Mouse (Mus musculus): ENCODE measurements around the gene Gmeb2. TPM values are rescaled to one million over a fixed set of nuclear protein-coding genes. Genes with fewer than 3 reads are reported as not detected.

The Gmeb2 gene
- polyA plus RNA-seq, 1 experiment: 1.5 TPM

DNA sequence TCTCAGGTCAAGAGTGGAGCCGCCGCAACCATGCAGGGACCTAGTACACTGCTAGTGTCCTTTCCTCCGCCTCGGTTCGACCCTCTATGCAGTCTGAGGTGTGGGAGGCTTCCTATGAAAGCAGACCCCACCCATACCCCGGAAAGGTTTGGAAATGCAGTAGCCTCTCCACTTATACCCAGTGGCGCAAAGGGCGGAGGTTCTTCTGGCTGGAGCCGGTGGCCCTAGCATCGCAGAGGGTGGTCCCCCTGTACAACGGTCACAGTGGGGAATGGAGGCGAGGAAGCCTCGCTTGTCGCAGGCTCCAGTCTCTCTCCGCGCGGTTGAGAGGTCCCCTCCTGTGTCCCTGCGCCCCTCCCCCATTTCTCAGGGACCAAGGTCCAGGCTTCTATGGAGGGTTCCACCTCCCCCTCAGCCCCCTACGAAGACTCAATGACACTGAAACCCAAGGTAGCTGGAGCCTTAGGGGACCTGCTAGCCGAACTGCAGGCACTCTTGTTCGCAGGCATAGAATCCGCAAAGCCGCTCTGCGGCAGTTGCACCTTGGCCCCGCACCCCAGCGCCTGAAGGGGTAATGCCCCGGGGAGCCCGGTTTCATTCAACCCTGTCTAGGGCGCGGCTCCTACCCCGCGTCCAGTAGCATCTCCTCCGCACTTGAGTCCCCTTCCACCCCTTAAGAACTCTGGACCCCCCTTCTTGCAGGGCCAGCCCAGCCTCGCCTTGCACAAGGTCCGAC, 25.7 kb upstream of the Gmeb2 start:
- peaks cover 10% of the 10 kb centered on the region; the same call in 1 of the 2 replicates for H3K9me3 ChIP-seq (ENCODE audit: control insufficient read depth, low read length)
- TF ChIP-seq GATA1 (IDR thresholded peaks at IDR 0.05; ENCODE audit: low read length): no peak
- H3K4me3 ChIP-seq (replicated peaks): no peak overlapping the region
- H3K36me3 ChIP-seq (ENCODE audit: control insufficient read depth): no peaks in the 10 kb centered on the region
- no peaks in the 10 kb centered on the region for H3K4me1 ChIP-seq (ENCODE audit: control insufficient read depth)
- H3K27me3 ChIP-seq (ENCODE audit: control insufficient read depth): peaks cover 87% of the 10 kb centered on the region

DNA sequence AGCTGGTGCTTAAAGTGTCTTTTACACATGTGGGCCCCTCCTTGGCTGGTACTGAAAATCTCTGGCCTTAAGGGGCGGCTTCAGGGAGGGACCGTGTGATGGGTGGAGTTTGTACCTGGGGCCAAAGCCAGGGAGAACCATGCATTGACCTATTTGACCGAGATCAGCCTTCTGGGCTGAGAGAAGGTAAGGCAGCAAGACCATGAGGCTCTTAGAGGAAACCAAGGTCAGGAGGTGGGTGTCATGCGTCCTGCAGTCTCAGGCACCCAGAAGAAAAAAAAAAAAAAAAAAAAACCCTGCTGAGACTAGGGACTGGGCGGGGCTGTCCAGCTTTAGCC, 25.1 kb upstream of the Gmeb2 start:
- no peaks in the 10 kb centered on the region for H3K36me3 ChIP-seq (ENCODE audit: control insufficient read depth)
- peaks cover 87% of the 10 kb centered on the region for H3K27me3 ChIP-seq (ENCODE audit: control insufficient read depth)
- no peak overlapping the region for H3K4me3 ChIP-seq (replicated peaks)
- H3K4me1 ChIP-seq (ENCODE audit: control insufficient read depth): no peaks in the 10 kb centered on the region
- TF ChIP-seq GATA1 (IDR thresholded peaks at IDR 0.05; ENCODE audit: low read length) (no peak), TAL1 (IDR thresholded peaks at IDR 0.05; ENCODE audit: low read length) (no peak)
- H3K9me3 ChIP-seq (ENCODE audit: control insufficient read depth, low read length): peaks cover 10% of the 10 kb centered on the region; the same call in 1 of the 2 replicates

DNA sequence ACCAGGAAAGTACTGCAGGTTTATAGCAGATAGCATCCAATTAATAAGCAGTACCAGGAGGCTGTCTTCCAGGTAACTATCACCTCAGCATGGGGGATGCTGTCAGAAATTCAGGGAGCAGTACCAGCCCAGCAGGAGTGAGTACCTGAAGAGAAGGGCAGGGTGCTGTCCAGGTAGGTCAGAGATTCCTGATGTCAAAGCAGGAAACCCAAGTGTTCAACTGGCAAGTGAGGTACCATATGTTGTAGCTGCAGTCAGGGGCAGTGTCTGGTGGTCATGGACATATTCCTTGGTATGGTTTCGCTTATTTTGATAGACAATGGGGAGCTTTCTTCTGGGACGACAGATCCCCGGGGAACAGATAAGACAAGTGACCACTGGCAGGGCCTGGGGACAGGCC, 24.6 kb upstream of the Gmeb2 start:
- Histone ChIP-seq H3K9me3 (ENCODE audit: control insufficient read depth, low read length) (peaks cover 10% of the 10 kb centered on the region; the same call in 1 of the 2 replicates), H3K4me1 (ENCODE audit: control insufficient read depth) (no peaks in the 10 kb centered on the region), H3K27me3 (ENCODE audit: control insufficient read depth) (peaks cover 89% of the 10 kb centered on the region), H3K36me3 (ENCODE audit: control insufficient read depth) (no peaks in the 10 kb centered on the region), H3K4me3 (replicated peaks) (no peak overlapping the region)
- no peak for TF ChIP-seq GATA1 (IDR thresholded peaks at IDR 0.05; ENCODE audit: low read length)
- TF ChIP-seq TAL1 (IDR thresholded peaks at IDR 0.05; ENCODE audit: low read length): no peak

DNA sequence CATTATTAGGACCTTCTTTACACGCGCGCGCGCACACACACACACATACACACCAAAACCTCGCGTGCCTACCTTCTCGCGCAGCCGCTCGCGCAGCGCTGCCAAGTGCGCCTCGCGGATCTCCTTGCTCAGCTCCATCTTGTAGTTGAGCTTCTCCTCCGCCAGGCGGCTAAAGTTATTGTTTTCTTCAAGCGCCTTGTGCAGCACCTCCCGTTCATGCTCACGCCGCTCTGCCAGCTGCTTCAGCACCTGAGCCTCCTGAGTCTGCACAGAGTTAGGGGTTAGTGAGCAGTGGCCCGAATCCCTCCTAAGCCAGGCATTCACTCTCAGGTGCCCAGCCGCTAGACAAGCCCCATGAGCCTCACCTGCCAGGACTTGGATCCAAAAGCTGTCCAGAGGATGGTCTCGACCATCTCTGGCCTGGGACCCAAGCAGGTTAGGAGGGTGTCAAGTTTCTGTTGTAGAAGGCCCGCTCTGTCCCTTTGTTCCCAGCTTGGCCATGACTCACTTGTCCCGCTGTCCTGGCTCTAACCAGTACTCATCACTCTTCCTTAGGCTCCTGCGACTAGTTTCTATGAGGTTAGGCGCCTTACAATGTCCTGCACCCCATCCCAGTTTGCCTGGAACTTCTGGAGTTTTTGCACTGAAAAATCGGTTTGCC, 19.4 kb upstream of the Gmeb2 start:
- Histone ChIP-seq H3K27me3 (ENCODE audit: control insufficient read depth) (peaks cover 56% of the 10 kb centered on the region), H3K4me3 (replicated peaks) (no peak overlapping the region), H3K36me3 (ENCODE audit: control insufficient read depth) (peaks cover 2% of the 10 kb centered on the region), H3K4me1 (ENCODE audit: control insufficient read depth) (no peaks in the 10 kb centered on the region), H3K9me3 (ENCODE audit: control insufficient read depth, low read length) (no peaks in the 10 kb centered on the region)
- no peak for TF ChIP-seq TAL1 (IDR thresholded peaks at IDR 0.05; ENCODE audit: low read length)
- no peak for TF ChIP-seq GATA1 (IDR thresholded peaks at IDR 0.05; ENCODE audit: low read length)

DNA sequence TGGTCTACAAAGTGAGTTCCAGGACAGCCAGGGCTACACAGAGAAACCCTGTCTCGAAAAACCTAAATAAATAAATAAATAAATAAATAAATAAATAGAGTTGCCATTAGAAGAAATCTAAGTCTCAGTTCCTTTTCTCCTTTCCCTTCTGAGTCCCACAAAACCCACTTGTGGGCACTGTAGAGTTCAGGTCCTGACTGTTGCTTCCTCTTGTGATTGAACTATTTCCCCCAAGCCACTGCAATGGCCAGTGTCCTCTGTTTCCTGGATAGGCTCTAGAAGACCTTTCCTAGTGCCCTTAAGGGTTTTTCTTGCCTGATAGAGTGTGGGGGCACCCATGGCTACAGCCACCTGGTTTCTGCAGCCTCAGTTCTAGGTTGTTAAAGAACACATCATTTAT, 17.1 kb upstream of the Gmeb2 start:
- H3K36me3 ChIP-seq (ENCODE audit: control insufficient read depth): peaks cover 22% of the 10 kb centered on the region
- 0 out of 2 replicates have a peak, but pooled peaks cover 2% of the 10 kb centered on the region for H3K9me3 ChIP-seq (ENCODE audit: control insufficient read depth, low read length)

DNA sequence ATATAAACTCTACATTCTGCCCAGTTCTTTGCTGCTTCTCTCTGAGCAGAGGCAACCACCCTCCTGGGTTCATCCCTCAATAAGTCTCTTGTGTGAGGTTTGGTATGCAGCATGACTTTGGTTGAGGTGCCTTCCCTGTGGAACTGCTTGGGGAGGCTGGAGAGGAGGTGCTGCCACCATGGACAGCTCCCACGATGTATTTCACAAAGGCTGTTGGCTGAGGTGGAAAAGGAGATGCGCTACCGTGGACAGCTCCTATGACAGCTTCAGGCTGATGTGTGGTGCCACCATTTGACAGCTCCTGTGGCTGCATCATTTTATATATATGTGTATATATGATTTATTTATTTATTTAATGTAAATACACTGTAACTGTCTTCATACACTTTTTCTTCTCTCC, 14.2 kb upstream of the Gmeb2 start:
- no peaks in the 10 kb centered on the region for H3K4me1 ChIP-seq (ENCODE audit: control insufficient read depth)
- peaks cover 15% of the 10 kb centered on the region for H3K27me3 ChIP-seq (ENCODE audit: control insufficient read depth)
- H3K36me3 ChIP-seq (ENCODE audit: control insufficient read depth): peaks cover 23% of the 10 kb centered on the region
- 0 out of 2 replicates have a peak, but pooled peaks cover 2% of the 10 kb centered on the region for H3K9me3 ChIP-seq (ENCODE audit: control insufficient read depth, low read length)
- TF ChIP-seq GATA1 (IDR thresholded peaks at IDR 0.05; ENCODE audit: low read length) (no peak), TAL1 (IDR thresholded peaks at IDR 0.05; ENCODE audit: low read length) (no peak)
- no peak overlapping the region for H3K4me3 ChIP-seq (replicated peaks)

More for the DNA sequence above, 17.1 kb upstream of the Gmeb2 start:
- TF ChIP-seq GATA1 (IDR thresholded peaks at IDR 0.05; ENCODE audit: low read length) (no peak), TAL1 (IDR thresholded peaks at IDR 0.05; ENCODE audit: low read length) (no peak)
- Histone ChIP-seq H3K4me1 (ENCODE audit: control insufficient read depth) (no peaks in the 10 kb centered on the region), H3K27me3 (ENCODE audit: control insufficient read depth) (peaks cover 37% of the 10 kb centered on the region), H3K4me3 (replicated peaks) (no peak overlapping the region)

DNA sequence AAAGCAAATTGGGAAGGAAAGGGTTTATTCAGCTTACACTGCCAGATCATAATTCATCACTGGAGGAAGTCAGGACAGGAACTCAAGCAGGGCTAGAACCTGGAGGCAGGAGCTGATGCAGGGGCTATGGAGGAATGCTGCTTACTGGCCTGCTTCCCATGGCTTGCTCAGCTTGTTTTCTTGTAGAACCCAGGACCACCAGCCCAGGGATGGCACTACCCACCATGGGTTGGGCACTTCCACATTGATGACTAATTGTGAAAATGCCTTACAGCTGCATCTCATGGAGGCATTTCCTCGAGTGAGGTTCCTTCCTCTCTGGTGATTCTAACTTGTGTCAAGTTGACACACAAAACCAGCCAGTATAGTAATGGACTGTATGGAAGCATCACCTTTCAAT, 3.1 kb upstream of the Gmeb2 start:
- H3K4me1 ChIP-seq (ENCODE audit: control insufficient read depth): peaks cover 22% of the 10 kb centered on the region
- no peak overlapping the region for H3K4me3 ChIP-seq (replicated peaks)
- TF ChIP-seq GATA1 (IDR thresholded peaks at IDR 0.05; ENCODE audit: low read length): no peak
- no peak for TF ChIP-seq TAL1 (IDR thresholded peaks at IDR 0.05; ENCODE audit: low read length)
- peaks cover 25% of the 10 kb centered on the region for H3K36me3 ChIP-seq (ENCODE audit: control insufficient read depth)
- H3K27me3 ChIP-seq (ENCODE audit: control insufficient read depth): no peaks in the 10 kb centered on the region
- H3K9me3 ChIP-seq (ENCODE audit: control insufficient read depth, low read length): no peaks in the 10 kb centered on the region

DNA sequence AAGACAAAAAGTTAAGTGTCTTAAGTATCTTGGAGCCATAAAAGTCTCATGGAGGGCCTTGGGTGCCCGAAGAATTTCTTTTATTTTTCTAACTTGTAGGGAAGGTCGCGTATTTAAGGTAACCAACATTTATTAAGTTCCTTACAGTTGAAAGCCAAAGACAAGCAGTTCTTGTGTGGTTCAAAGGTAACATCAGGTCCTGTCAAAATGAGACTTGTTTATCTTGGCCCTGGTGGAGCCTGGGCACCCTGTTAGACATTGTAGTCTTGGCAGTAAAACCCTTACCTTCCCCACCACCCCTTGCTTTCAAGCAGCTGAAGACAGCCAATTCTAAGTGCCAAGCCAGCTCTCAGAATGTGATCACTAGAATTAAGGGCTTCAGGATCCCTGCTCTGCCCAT, 856 bp upstream of the Gmeb2 start:
- H3K9me3 ChIP-seq (ENCODE audit: control insufficient read depth, low read length): no peaks in the 10 kb centered on the region
- TF ChIP-seq TAL1 (IDR thresholded peaks at IDR 0.05; ENCODE audit: low read length): no peak
- TF ChIP-seq GATA1 (IDR thresholded peaks at IDR 0.05; ENCODE audit: low read length): no peak
- H3K36me3 ChIP-seq (ENCODE audit: control insufficient read depth): peaks cover 39% of the 10 kb centered on the region
- peak overlapping the region; percentile 72 for H3K4me3 ChIP-seq (replicated peaks)
- H3K4me1 ChIP-seq (ENCODE audit: control insufficient read depth): peaks cover 31% of the 10 kb centered on the region
- H3K27me3 ChIP-seq (ENCODE audit: control insufficient read depth): no peaks in the 10 kb centered on the region

DNA sequence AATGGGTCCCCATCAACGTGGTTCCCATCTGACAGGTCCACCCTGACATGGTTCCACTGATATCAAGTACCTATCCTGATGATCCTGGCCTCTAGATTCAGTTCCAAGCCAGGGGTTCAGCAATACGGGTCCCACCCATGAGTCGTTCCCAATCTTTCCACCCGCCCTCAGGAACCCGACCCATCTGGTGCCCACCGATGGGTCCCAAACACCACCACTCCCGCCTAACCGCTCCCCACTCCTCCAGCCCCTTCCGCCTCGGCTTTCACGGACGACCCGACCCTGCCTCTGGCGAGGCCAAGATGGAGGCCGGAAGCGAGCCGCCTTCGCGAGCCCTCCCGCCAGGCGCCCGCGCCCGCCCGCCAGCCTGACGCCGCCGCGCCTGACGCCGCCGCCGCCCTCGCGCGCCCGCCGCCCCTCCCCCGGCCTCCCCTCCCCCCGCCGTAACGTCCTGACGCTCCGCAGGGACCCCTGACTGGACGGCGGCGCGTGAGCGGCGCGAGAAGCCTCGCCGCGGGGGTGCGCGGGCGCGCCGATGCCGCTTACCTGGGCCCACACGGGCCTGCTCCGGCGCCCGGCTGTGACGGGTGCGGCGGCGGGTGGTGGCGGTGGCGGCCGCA, 387 bp downstream of the Gmeb2 start:
- Histone ChIP-seq H3K36me3 (ENCODE audit: control insufficient read depth) (peaks cover 50% of the 10 kb centered on the region), H3K27me3 (ENCODE audit: control insufficient read depth) (no peaks in the 10 kb centered on the region), H3K9me3 (ENCODE audit: control insufficient read depth, low read length) (no peaks in the 10 kb centered on the region), H3K4me1 (ENCODE audit: control insufficient read depth) (peaks cover 42% of the 10 kb centered on the region), H3K4me3 (replicated peaks) (peak overlapping the region; percentile 72)
- TF ChIP-seq GATA1 (IDR thresholded peaks at IDR 0.05; ENCODE audit: low read length) (no peak), TAL1 (IDR thresholded peaks at IDR 0.05; ENCODE audit: low read length) (no peak)
